Mouse (Mus musculus) kidney, embryonic 16.5 days (tissue): ENCODE data around the gene Fbrsl1. TPM values are rescaled to one million over a fixed set of nuclear protein-coding genes. Genes with fewer than 3 reads are reported as not detected.

Experiments used
- ATAC-seq: fragments of 200-750 bp; cut with Nextera tagmentation; 2 replicates; pipeline ENCODE4 v1.8.0; 2017; ENCODE audit warnings: moderate TSS enrichment; ENCODE audit not compliant: low FRiP score, low TSS enrichment
- H3K27ac ChIP-seq: fragments of 300-500 bp; sonication (generic); 2 replicates; pipeline ENCODE4 v1.5.1; 2014; ENCODE audit warnings: low read length
- H3K27me3 ChIP-seq: fragments of 300-500 bp; sonication (generic); 2 replicates; pipeline ENCODE4 v1.6.1; 2014; ENCODE audit warnings: low read length, control low read depth, mixed read lengths; ENCODE audit not compliant: insufficient read depth
- H3K36me3 ChIP-seq: fragments of 300-500 bp; sonication (generic); 2 replicates; pipeline ENCODE4 v1.6.1; 2014; ENCODE audit warnings: low read length, control low read depth, mixed read lengths; ENCODE audit not compliant: insufficient read depth
- H3K4me1 ChIP-seq: fragments of 300-500 bp; sonication (generic); 2 replicates; pipeline ENCODE4 v1.6.1; 2014; ENCODE audit warnings: low read length, control low read depth, mixed read lengths; ENCODE audit not compliant: insufficient read depth
- H3K4me2 ChIP-seq: fragments of 300-500 bp; sonication (generic); replicated peaks from 2 replicates; pipeline ENCODE4 v1.6.1; 2014; ENCODE audit warnings: low read depth, low read length
- H3K4me3 ChIP-seq: fragments of 300-500 bp; sonication (generic); 2 replicates; pipeline ENCODE4 v1.5.1; 2014; ENCODE audit warnings: mild to moderate bottlenecking, low read length
- H3K9ac ChIP-seq: fragments of 300-500 bp; sonication (generic); replicated peaks from 2 replicates; pipeline ENCODE4 v1.6.1; 2014; ENCODE audit warnings: low read length
- H3K9me3 ChIP-seq: fragments of 300-500 bp; sonication (generic); 2 replicates; pipeline ENCODE4 v1.6.1; 2016; ENCODE audit warnings: low read length, control low read depth
- WGBS: fragments of 180-500 bp; shearing (Covaris S2); extraction: QIAGEN DNeasy Blood & Tissue Kit; methylation state at CpG from one replicate; pipeline ENCODE4 v1.1.7; 2014; 5-methylcytosine and 5-hydroxymethylcytosine counted together
- polyA plus RNA-seq: library from polyadenylated mRNA; unstranded; fragments of >200 nt; fragmentation: Nextera tagmentation; extraction: Ambion mirVana; gene quantifications from 2 replicates; pipeline ENCODE4 v1.2.1, GENCODE M21; 2015

Fbrsl1 gene
- polyA plus RNA-seq, 1 experiment from 2014 or later, result 9.8 TPM

- H3K4me1 ChIP-seq, result peaks cover 5% of the 10 kb centered on the region; the same call in 1 of the 2 replicates
- WGBS, result 83% methylated on average over 2 of the region's 2 CpGs
- no peaks in the 10 kb centered on the region for H3K27me3 ChIP-seq
- H3K36me3 ChIP-seq, result no peaks in the 10 kb centered on the region
- H3K27ac ChIP-seq, result no peak overlapping the region
- H3K4me2 ChIP-seq, result no peak overlapping the region
- H3K9ac ChIP-seq, result no peak overlapping the region
- no peak for ATAC-seq
- no peaks in the 10 kb centered on the region for H3K9me3 ChIP-seq
- H3K4me3 ChIP-seq, result no peak overlapping the region
These were observed 14.3 kb upstream of the Fbrsl1 start for GRCm38 (mm10) chr5:110462646-110463045.

DNA sequence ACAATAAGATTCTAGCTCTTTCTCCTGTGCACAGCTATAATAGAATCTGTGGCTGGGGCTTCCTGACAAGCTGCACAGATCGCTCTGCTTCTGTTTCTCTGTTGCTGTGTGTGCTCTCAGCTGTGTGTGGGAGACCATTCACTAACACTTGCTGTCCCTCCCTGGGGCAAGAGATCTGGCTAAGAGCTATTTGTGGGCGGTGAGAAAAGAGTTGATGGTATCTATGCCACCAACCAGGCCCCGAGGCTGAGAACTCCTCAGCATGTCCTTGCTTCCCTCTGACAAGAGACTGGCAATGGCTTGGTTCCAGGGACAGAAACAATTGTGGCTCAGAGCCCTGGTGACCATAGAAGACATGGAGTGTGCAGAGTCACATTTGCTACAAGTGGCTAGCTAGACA is 10.6 kb upstream of the Fbrsl1 start:
- Histone ChIP-seq H3K4me3 (no peak overlapping the region), H3K27ac (no peak overlapping the region), H3K9ac (no peak overlapping the region), H3K9me3 (no peaks in the 10 kb centered on the region), H3K27me3 (no peaks in the 10 kb centered on the region), H3K36me3 (no peaks in the 10 kb centered on the region), H3K4me2 (no peak overlapping the region), H3K4me1 (no peaks in the 10 kb centered on the region)
- 46% methylated on average over 3 of the region's 3 CpGs for WGBS
- ATAC-seq, result no peak

GRCm38 (mm10) chr5:110455272-110455671 is 7.0 kb upstream of the Fbrsl1 start:
- no peaks in the 10 kb centered on the region for H3K36me3 ChIP-seq

DNA sequence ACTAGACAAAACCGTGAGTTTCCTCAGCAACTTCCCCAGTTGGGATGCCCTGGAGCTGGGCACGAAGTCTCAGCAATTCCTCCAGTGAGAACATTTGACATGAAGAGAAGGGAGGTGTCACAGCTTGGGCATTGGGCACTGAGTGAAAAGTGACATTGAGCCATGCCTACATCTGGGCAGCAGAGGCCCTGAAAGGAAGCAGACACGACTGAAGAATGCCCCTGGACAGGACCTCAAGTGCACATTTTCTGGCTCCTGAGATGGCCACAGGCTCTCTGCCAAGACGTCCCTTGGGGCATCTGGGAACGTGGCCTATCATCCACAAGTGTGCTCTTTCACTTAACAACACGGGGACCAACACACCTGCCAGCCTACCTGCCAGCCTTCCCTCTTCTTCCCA is 991 bp upstream of the Fbrsl1 start:
- Histone ChIP-seq H3K4me2 (peak overlapping the region; percentile 91), H3K9ac (peak overlapping the region; percentile 38; the same call in 1 of the 2 replicates), H3K36me3 (no peaks in the 10 kb centered on the region), H3K27me3 (no peaks in the 10 kb centered on the region), H3K9me3 (no peaks in the 10 kb centered on the region), H3K4me1 (peaks cover 16% of the 10 kb centered on the region), H3K4me3 (peak overlapping the region; percentile 92), H3K27ac (no peak overlapping the region)
- no peak for ATAC-seq
- 54% methylated on average over 6 of the region's 6 CpGs for WGBS

More at GRCm38 (mm10) chr5:110455272-110455671, 7.0 kb upstream of the Fbrsl1 start:
- Histone ChIP-seq H3K9ac (no peak overlapping the region), H3K27ac (no peak overlapping the region), H3K4me3 (no peak overlapping the region), H3K9me3 (no peaks in the 10 kb centered on the region), H3K27me3 (no peaks in the 10 kb centered on the region), H3K4me2 (no peak overlapping the region), H3K4me1 (no peaks in the 10 kb centered on the region)
- ATAC-seq, result no peak

DNA sequence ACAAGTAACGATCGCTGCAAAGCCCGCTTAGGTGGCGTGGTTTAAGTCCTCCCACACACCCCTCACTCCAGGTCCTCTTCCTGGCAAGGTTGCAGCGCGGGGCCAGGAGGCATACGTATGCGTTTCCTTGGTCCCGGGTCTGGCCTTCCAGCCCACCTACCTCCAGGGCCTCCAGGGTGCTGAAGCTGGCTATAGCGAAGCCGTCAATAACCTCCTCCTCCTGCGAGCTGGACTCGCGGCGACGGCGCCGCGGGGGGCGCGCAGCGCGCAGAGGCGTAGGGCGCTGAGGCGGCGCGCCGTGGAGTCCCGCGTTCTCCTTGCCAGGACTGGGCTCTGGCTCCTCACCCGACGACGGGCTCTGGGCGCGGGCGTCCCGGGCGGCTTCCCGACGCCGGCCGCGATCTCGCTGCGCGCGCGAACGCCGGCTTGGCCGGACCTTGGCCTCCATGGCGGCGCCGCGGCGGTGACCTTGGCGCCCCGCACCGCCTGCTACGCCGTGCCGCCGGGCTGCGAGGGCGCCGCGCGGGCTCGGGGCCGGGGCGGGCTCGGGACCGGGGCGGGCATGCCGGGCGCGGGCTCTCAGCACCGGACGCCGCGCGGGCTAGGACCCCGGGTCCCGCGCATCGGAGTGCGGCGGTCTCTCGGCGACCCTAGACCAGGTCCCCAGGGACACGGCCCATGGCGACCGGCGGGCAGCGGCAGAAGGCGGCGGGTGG is 425 bp downstream of the Fbrsl1 start:
- Histone ChIP-seq H3K4me2 (peak overlapping the region; percentile 91), H3K4me3 (peak overlapping the region; percentile 92), H3K9ac (peak overlapping the region; percentile 94), H3K27me3 (no peaks in the 10 kb centered on the region), H3K27ac (peak overlapping the region; percentile 61), H3K36me3 (no peaks in the 10 kb centered on the region), H3K9me3 (no peaks in the 10 kb centered on the region), H3K4me1 (peaks cover 16% of the 10 kb centered on the region)
- peak; percentile 5 for ATAC-seq
- under 1% methylated on average over 79 of the region's 98 CpGs for WGBS

DNA sequence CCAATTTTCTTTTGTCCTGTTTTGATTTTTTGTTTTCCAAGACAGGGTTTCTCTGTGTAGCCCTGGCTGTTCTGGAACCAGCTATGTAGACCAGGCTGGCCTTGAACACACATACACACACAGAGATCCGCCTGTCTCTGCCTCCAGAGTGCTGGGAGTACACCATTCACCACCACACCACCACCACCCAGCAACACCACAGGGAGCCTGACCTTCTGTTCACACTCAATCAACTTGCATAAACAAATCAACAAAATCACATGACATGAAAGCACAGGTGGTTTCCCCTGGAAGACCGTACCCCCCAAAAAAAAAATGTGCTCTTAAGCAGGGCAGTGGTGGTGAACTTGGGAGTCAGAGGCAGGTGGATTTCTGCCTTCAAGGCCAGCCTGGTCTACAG is 3.8 kb downstream of the Fbrsl1 start:
- 83% methylated on average over 2 of the region's 2 CpGs for WGBS
- H3K4me2 ChIP-seq, result no peak overlapping the region
- H3K9me3 ChIP-seq, result no peaks in the 10 kb centered on the region
- H3K4me1 ChIP-seq, result peaks cover 26% of the 10 kb centered on the region
- H3K36me3 ChIP-seq, result no peaks in the 10 kb centered on the region
- no peak overlapping the region for H3K4me3 ChIP-seq
- no peaks in the 10 kb centered on the region for H3K27me3 ChIP-seq
- ATAC-seq, result no peak
- H3K9ac ChIP-seq, result no peak overlapping the region
- no peak overlapping the region for H3K27ac ChIP-seq

DNA sequence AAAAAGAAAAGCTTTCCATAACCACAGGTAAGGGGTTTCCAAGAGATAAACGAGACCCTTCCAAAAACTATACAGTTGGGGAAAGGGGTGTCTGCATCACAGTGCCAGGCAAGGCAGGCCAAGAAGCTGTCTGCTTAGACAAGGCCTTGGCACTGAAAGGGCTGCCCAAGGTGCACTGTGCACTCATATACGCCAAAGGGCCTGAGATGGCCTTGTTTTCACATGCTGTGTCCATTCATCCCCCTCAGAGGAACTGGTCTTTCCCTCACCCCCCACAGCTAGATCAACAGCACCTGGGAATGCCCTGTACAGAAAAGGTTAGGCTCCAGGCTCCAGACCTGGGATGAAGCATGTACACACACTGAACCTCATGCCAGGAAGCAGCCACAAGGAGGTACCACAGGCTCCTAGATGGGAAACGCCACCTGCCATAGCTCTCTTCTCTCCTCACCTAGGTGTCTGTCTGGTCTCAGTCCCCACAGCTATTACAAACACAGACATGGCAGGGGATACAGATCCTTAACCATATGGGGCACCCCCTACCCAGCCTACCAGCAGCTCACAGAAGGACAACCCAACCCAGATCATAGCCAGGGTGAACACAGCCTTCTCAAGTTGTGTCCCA is 5.2 kb downstream of the Fbrsl1 start:
- no peak for ATAC-seq
- H3K9me3 ChIP-seq, result no peaks in the 10 kb centered on the region
- no peak overlapping the region for H3K9ac ChIP-seq
- H3K27ac ChIP-seq, result no peak overlapping the region
- H3K4me2 ChIP-seq, result no peak overlapping the region
- H3K36me3 ChIP-seq, result no peaks in the 10 kb centered on the region
- H3K27me3 ChIP-seq, result no peaks in the 10 kb centered on the region
- H3K4me1 ChIP-seq, result peaks cover 27% of the 10 kb centered on the region
- no peak overlapping the region for H3K4me3 ChIP-seq
- WGBS, result 94% methylated on average over 3 of the region's 3 CpGs

GRCm38 (mm10) chr5:110439565-110440310 is 8.6 kb downstream of the Fbrsl1 start:
- no peak for ATAC-seq
- WGBS, result 78% methylated on average over 3 of the region's 3 CpGs

GRCm38 (mm10) chr5:110438591-110438990 is 9.7 kb downstream of the Fbrsl1 start:
- 65% methylated on average over 3 of the region's 3 CpGs for WGBS
- Histone ChIP-seq H3K9me3 (no peaks in the 10 kb centered on the region), H3K9ac (no peak overlapping the region), H3K27me3 (no peaks in the 10 kb centered on the region), H3K36me3 (no peaks in the 10 kb centered on the region), H3K27ac (no peak overlapping the region), H3K4me2 (no peak overlapping the region), H3K4me3 (no peak overlapping the region), H3K4me1 (peaks cover 10% of the 10 kb centered on the region; the same call in 1 of the 2 replicates)
- no peak for ATAC-seq

More at GRCm38 (mm10) chr5:110439565-110440310, 8.6 kb downstream of the Fbrsl1 start:
- Histone ChIP-seq H3K36me3 (no peaks in the 10 kb centered on the region), H3K4me1 (peaks cover 10% of the 10 kb centered on the region; the same call in 1 of the 2 replicates), H3K4me2 (no peak overlapping the region), H3K9ac (no peak overlapping the region), H3K4me3 (no peak overlapping the region), H3K9me3 (no peaks in the 10 kb centered on the region), H3K27me3 (no peaks in the 10 kb centered on the region), H3K27ac (no peak overlapping the region)
